Comparison of ENCODE assay signal across 14 mouse cellular contexts in the genomic region with DNA sequence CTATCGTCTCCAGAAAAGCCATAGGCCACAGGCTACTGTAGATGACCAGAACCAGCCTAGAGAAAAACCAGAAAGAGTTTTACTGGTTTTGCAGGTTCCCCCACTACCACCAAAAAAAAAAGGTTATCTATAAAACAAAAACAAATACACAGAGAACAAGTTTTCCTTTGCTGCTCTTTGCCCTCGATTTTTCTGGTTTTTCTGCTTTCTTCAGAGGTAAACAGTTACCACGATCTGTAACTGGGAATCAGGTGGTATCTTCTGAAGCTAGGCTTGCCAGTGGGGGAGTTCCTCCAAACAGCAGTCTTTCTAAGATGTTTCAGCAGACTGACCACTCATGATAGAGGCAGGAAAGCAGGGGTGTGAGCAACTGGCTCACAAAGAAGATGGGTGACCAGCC.
DNase-seq lines count a peak whose midpoint lies in the region; ATAC-seq and TF ChIP-seq lines count a peak whose summit lies in the region.
"Had no signal": no experiment of that assay in that cellular context is flagged by ENCODE, and none has a peak within 500 bp of the region (broad histone marks: within the 10 kb centered on the region; RNA-seq: fewer than 3 reads in every experiment).

No protein-coding gene starts in this region.

- WGBS in heart, embryonic 13.5 days: 54% methylated on average over 3 of the region's 3 CpGs
- WGBS in forebrain, embryonic 16.5 days: 55% methylated on average over 3 of the region's 3 CpGs
- WGBS in midbrain, embryonic 16.5 days: 71% methylated on average over 3 of the region's 3 CpGs

- TF ChIP-seq CTCF in E14TG2a.4 (conservative IDR thresholded peaks at IDR 0.05; ENCODE audit: low read length): no peak

- no peak overlapping the region for H3K27ac ChIP-seq in heart, embryonic 13.5 days (replicated peaks)
- H3K27ac ChIP-seq in forebrain, embryonic 16.5 days (ENCODE audit: low read length): peak overlapping the region; percentile 85; the same call in 1 of the 2 replicates
- peak overlapping the region; percentile 70; the same call in 1 of the 2 replicates for H3K27ac ChIP-seq in midbrain, embryonic 16.5 days (ENCODE audit: low read length)
- H3K27ac ChIP-seq: limb, embryonic 13.5 days had no signal

- no peaks in the 10 kb centered on the region for H3K9me3 ChIP-seq in heart, embryonic 13.5 days
- H3K9me3 ChIP-seq in E14TG2a.4 (ENCODE audit: low read length): peaks cover 7% of the 10 kb centered on the region; the same call in 1 of the 2 replicates
- H3K9me3 ChIP-seq in forebrain, embryonic 16.5 days (ENCODE audit: control insufficient read depth, low read length): no peaks in the 10 kb centered on the region
- no peaks in the 10 kb centered on the region for H3K9me3 ChIP-seq in midbrain, embryonic 16.5 days (replicated peaks; ENCODE audit: control insufficient read depth, low read length, poor library complexity, severe bottlenecking)
- H3K9me3 ChIP-seq: limb, embryonic 13.5 days had no signal

- DNase-seq in heart, postnatal 36 days: no peak
- DNase-seq in frontal cortex, postnatal 10 days (ENCODE audit: low spot score in 2 of 2): no peak
- DNase-seq in cerebellum, adult 18-20 months: no peak
- no peak for DNase-seq in cerebellum, adult 8-10 months
- DNase-seq: adrenal gland, adult 8-10 months; heart, postnatal 10 days; kidney, adult 18-20 months; lung, embryonic 14.5 days; thymus, adult 18-20 months had no signal

- H3K4me2 ChIP-seq in heart, embryonic 13.5 days: no peak overlapping the region
- H3K4me2 ChIP-seq in forebrain, embryonic 16.5 days (ENCODE audit: low read length): no peak overlapping the region
- H3K4me2 ChIP-seq in midbrain, embryonic 16.5 days (ENCODE audit: low read length): no peak overlapping the region
- H3K4me2 ChIP-seq: limb, embryonic 13.5 days; lung, embryonic 14.5 days had no signal

- H3K27me3 ChIP-seq in heart, embryonic 13.5 days (replicated peaks): no peaks in the 10 kb centered on the region
- no peaks in the 10 kb centered on the region for H3K27me3 ChIP-seq in E14TG2a.4 (ENCODE audit: insufficient read depth, low read length)
- H3K27me3 ChIP-seq in forebrain, embryonic 16.5 days (replicated peaks; ENCODE audit: control insufficient read depth, insufficient read depth, low read length): no peaks in the 10 kb centered on the region
- H3K27me3 ChIP-seq in midbrain, embryonic 16.5 days (ENCODE audit: control insufficient read depth, insufficient read depth, low read depth, low read length): no peaks in the 10 kb centered on the region

- peaks cover 90% of the 10 kb centered on the region for H3K4me1 ChIP-seq in heart, embryonic 13.5 days
- H3K4me1 ChIP-seq in E14TG2a.4 (replicated peaks; ENCODE audit: low read depth, low read length): peaks cover 94% of the 10 kb centered on the region
- peaks cover 49% of the 10 kb centered on the region for H3K4me1 ChIP-seq in forebrain, embryonic 16.5 days (replicated peaks; ENCODE audit: control insufficient read depth, insufficient read depth, low read length)
- peaks cover 23% of the 10 kb centered on the region for H3K4me1 ChIP-seq in midbrain, embryonic 16.5 days (ENCODE audit: control insufficient read depth, insufficient read depth, low read length)

- peak overlapping the region; percentile 40; the same call in 1 of the 2 replicates for H3K9ac ChIP-seq in heart, embryonic 13.5 days
- no peak overlapping the region for H3K9ac ChIP-seq in forebrain, embryonic 16.5 days (replicated peaks; ENCODE audit: low read depth, low read length)
- H3K9ac ChIP-seq in midbrain, embryonic 16.5 days (ENCODE audit: low read depth, low read length): no peak overlapping the region
- H3K9ac ChIP-seq: limb, embryonic 13.5 days; lung, embryonic 14.5 days had no signal

- H3K4me3 ChIP-seq in heart, embryonic 13.5 days: no peak overlapping the region
- peak overlapping the region; percentile 49; the same call in 1 of the 2 replicates for H3K4me3 ChIP-seq in E14TG2a.4 (replicated peaks; ENCODE audit: low read length)
- no peak overlapping the region for H3K4me3 ChIP-seq in forebrain, embryonic 16.5 days (replicated peaks; ENCODE audit: low read length)
- no peak overlapping the region for H3K4me3 ChIP-seq in midbrain, embryonic 16.5 days (ENCODE audit: low read depth, low read length)
- H3K4me3 ChIP-seq: limb, embryonic 13.5 days had no signal

- H3K36me3 ChIP-seq in heart, embryonic 13.5 days: no peaks in the 10 kb centered on the region
- peaks cover 30% of the 10 kb centered on the region for H3K36me3 ChIP-seq in E14TG2a.4 (ENCODE audit: insufficient read depth, low read length)
- H3K36me3 ChIP-seq in forebrain, embryonic 16.5 days (ENCODE audit: control insufficient read depth, insufficient read depth): no peaks in the 10 kb centered on the region
- H3K36me3 ChIP-seq in midbrain, embryonic 16.5 days (ENCODE audit: control insufficient read depth, insufficient read depth, low read length): no peaks in the 10 kb centered on the region
- H3K36me3 ChIP-seq: limb, embryonic 13.5 days had no signal

- intact Hi-C loops in heart, postnatal 36 days (cut with DNase I): no loop called here

- ATAC-seq in heart, embryonic 13.5 days (ENCODE audit: extremely low read depth, insufficient number of reproducible peaks, low FRiP score, low TSS enrichment): no peak
- no peak for ATAC-seq in forebrain, embryonic 16.5 days
- ATAC-seq in midbrain, embryonic 16.5 days: no peak
